Mouse (Mus musculus) cerebellum, adult 2 months (tissue): Measurements from ENCODE around the gene Mgmt. TPM values are rescaled to one million over a fixed set of nuclear protein-coding genes. Genes with fewer than 3 reads are reported as not detected.

Source experiments
- DNase-seq, 2 experiments: peaks; one replicate each; pipeline ENCODE4 v3.0.0; 2021
- H3K27ac ChIP-seq: fragments of 200-500 bp; 2 replicates; pipeline ENCODE4 v1.5.1; 2012; ENCODE audit warnings: low read length, control low read depth, inconsistent platforms; ENCODE audit not compliant: insufficient read depth
- H3K27me3 ChIP-seq: fragments of 200-500 bp; 2 replicates; pipeline ENCODE4 v1.6.1; 2012; ENCODE audit warnings: inconsistent platforms, mild to moderate bottlenecking, low read length, moderate library complexity; ENCODE audit not compliant: control insufficient read depth, insufficient read depth
- H3K4me1 ChIP-seq: fragments of 200-500 bp; 2 replicates; pipeline ENCODE4 v1.6.1; 2011; ENCODE audit warnings: low read length; ENCODE audit not compliant: control insufficient read depth, insufficient read depth
- H3K4me3 ChIP-seq: fragments of 200-500 bp; replicated peaks from 2 replicates; pipeline ENCODE3; 2011; ENCODE audit warnings: mild to moderate bottlenecking, low read depth, low read length, control low read depth; ENCODE audit not compliant: insufficient read depth
- CTCF ChIP-seq: fragments of 200-500 bp; IDR thresholded peaks from 2 replicates; pipeline ENCODE4 v1.5.1; 2011; ENCODE audit warnings: low read depth, mild to moderate bottlenecking, control low read depth, low read length, moderate library complexity, borderline replicate concordance; ENCODE audit not compliant: insufficient read depth
- POLR2A ChIP-seq: fragments of 200-500 bp; IDR thresholded peaks from 2 replicates; pipeline ENCODE4 v1.6.1; 2011; ENCODE audit warnings: low read length, control low read depth, borderline replicate concordance; ENCODE audit not compliant: insufficient read depth
- WGBS: fragments of 180-500 bp; shearing (Covaris S2); methylation state at CpG from one replicate; pipeline ENCODE4 v1.1.7; 2018; 5-methylcytosine and 5-hydroxymethylcytosine counted together
- polyA plus RNA-seq: library from polyadenylated mRNA; depleted of rRNA; stranded (reverse); fragments of >200 nt; gene quantifications from 2 replicates; pipeline ENCODE4 v1.2.3, GENCODE M21; 2012

Gene Mgmt
- polyA plus RNA-seq, 1 experiment = 0.92 TPM

GRCm38 (mm10) chr7:137140321-137140720, 245.9 kb downstream of the Mgmt start:
- H3K27ac ChIP-seq = no peak overlapping the region
- WGBS = 88% methylated on average over 7 of the region's 7 CpGs
- no peak for DNase-seq
- TF ChIP-seq POLR2A (no peak), CTCF (no peak)
- H3K4me1 ChIP-seq = no peaks in the 10 kb centered on the region
- H3K4me3 ChIP-seq = no peak overlapping the region
- H3K27me3 ChIP-seq = no peaks in the 10 kb centered on the region; the same call in 1 of the 2 replicates

- DNase-seq = no peak
- H3K27me3 ChIP-seq = no peaks in the 10 kb centered on the region; the same call in 1 of the 2 replicates
- no peaks in the 10 kb centered on the region for H3K4me1 ChIP-seq
- no peak for TF ChIP-seq CTCF
- no peak for TF ChIP-seq POLR2A
- H3K4me3 ChIP-seq = no peak overlapping the region
- H3K27ac ChIP-seq = no peak overlapping the region
- WGBS = 60% methylated on average over 3 of the region's 3 CpGs
These were observed 247.0 kb downstream of the Mgmt start for GRCm38 (mm10) chr7:137141386-137141785.

- H3K4me3 ChIP-seq = no peak overlapping the region
- DNase-seq = peak in 1 of 2 experiments; percentile 8
These were observed 252.7 kb downstream of the Mgmt start for GRCm38 (mm10) chr7:137147101-137147500.

GRCm38 (mm10) chr7:137151854-137152253, 257.4 kb downstream of the Mgmt start:
- H3K27me3 ChIP-seq = no peaks in the 10 kb centered on the region
- H3K4me1 ChIP-seq = no peaks in the 10 kb centered on the region
- TF ChIP-seq POLR2A (no peak), CTCF (no peak)
- WGBS = 95% methylated on average over 2 of the region's 2 CpGs
- no peak overlapping the region for H3K4me3 ChIP-seq
- H3K27ac ChIP-seq = no peak overlapping the region
- DNase-seq = no peak

More at GRCm38 (mm10) chr7:137147101-137147500, 252.7 kb downstream of the Mgmt start:
- H3K27ac ChIP-seq = no peak overlapping the region
- TF ChIP-seq CTCF (no peak), POLR2A (no peak)
- no peaks in the 10 kb centered on the region; the same call in 1 of the 2 replicates for H3K27me3 ChIP-seq
- WGBS = 6% methylated on average over 12 of the region's 12 CpGs
- H3K4me1 ChIP-seq = no peaks in the 10 kb centered on the region

- no peak for DNase-seq
- H3K27me3 ChIP-seq = no peaks in the 10 kb centered on the region
- H3K4me3 ChIP-seq = no peak overlapping the region
- WGBS = 79% methylated on average over 2 of the region's 2 CpGs
- TF ChIP-seq POLR2A (no peak), CTCF (no peak)
- H3K4me1 ChIP-seq = no peaks in the 10 kb centered on the region
- no peak overlapping the region for H3K27ac ChIP-seq
These were observed 260.2 kb downstream of the Mgmt start for GRCm38 (mm10) chr7:137154623-137155022.

GRCm38 (mm10) chr7:137159086-137159485, 264.7 kb downstream of the Mgmt start:
- no peak for DNase-seq
- H3K27me3 ChIP-seq = no peaks in the 10 kb centered on the region
- no peaks in the 10 kb centered on the region for H3K4me1 ChIP-seq
- no peak for TF ChIP-seq POLR2A
- TF ChIP-seq CTCF = no peak
- no peak overlapping the region for H3K27ac ChIP-seq
- H3K4me3 ChIP-seq = no peak overlapping the region

GRCm38 (mm10) chr7:137172278-137172677, 277.9 kb downstream of the Mgmt start:
- TF ChIP-seq POLR2A = no peak
- no peak for TF ChIP-seq CTCF
- H3K27me3 ChIP-seq = no peaks in the 10 kb centered on the region; the same call in 1 of the 2 replicates
- H3K4me1 ChIP-seq = no peaks in the 10 kb centered on the region
- DNase-seq = no peak
- WGBS = 27% methylated on average over 9 of the region's 9 CpGs
- no peak overlapping the region for H3K4me3 ChIP-seq
- H3K27ac ChIP-seq = no peak overlapping the region
